Mouse (Mus musculus) embryonic facial prominence, embryonic 14.5 days (tissue): ENCODE data around the gene Cstb. TPM values are rescaled to one million over a fixed set of nuclear protein-coding genes. Genes with fewer than 3 reads are reported as not detected.
A peak's percentile ranks its signal among the peaks of the same experiment; 100 is the strongest.

Experiments used
- ATAC-seq: fragments of 200-750 bp; cut with Nextera tagmentation; 2 replicates; pipeline ENCODE4 v1.8.0; 2017; ENCODE audit warnings: low read depth, moderate number of reproducible peaks, moderate TSS enrichment
- DNase-seq: peaks from one replicate; pipeline ENCODE4 v3.0.0-alpha.2; 2015; ENCODE audit warnings: low spot score
- H3K27ac ChIP-seq: fragments of 300-500 bp; sonication (generic); replicated peaks from 2 replicates; pipeline ENCODE4 v1.5.1; 2014; ENCODE audit warnings: low read depth, mild to moderate bottlenecking, low read length, moderate library complexity
- H3K27me3 ChIP-seq: fragments of 300-500 bp; sonication (generic); replicated peaks from 2 replicates; pipeline ENCODE4 v1.6.1; 2014; ENCODE audit warnings: low read length; ENCODE audit not compliant: control insufficient read depth, insufficient read depth
- H3K36me3 ChIP-seq: fragments of 300-500 bp; sonication (generic); 2 replicates; pipeline ENCODE4 v1.6.1; 2014; ENCODE audit warnings: low read length, mixed read lengths; ENCODE audit not compliant: control insufficient read depth, insufficient read depth
- H3K4me1 ChIP-seq: fragments of 300-500 bp; sonication (generic); 2 replicates; pipeline ENCODE4 v1.6.1; 2014; ENCODE audit warnings: antibody characterized with exemption, low read length; ENCODE audit not compliant: control insufficient read depth, insufficient read depth
- H3K4me2 ChIP-seq: fragments of 300-500 bp; sonication (generic); 2 replicates; pipeline ENCODE4 v1.6.1; 2014; ENCODE audit warnings: low read depth, mild to moderate bottlenecking, low read length, moderate library complexity, mixed read lengths
- H3K4me3 ChIP-seq: fragments of 300-500 bp; sonication (generic); 2 replicates; pipeline ENCODE4 v1.5.1; 2014; ENCODE audit warnings: low read depth, mild to moderate bottlenecking, low read length
- H3K9ac ChIP-seq: fragments of 300-500 bp; sonication (generic); 2 replicates; pipeline ENCODE4 v1.6.1; 2014; ENCODE audit warnings: low read depth, mild to moderate bottlenecking, low read length, moderate library complexity, mixed read lengths
- H3K9me3 ChIP-seq: fragments of 300-500 bp; sonication (generic); 2 replicates; pipeline ENCODE4 v1.6.1; 2016; ENCODE audit warnings: low read length; ENCODE audit not compliant: control insufficient read depth
- WGBS: fragments of 180-500 bp; shearing (Covaris S2); extraction: QIAGEN DNeasy Blood & Tissue Kit; methylation state at CpG from one replicate; pipeline ENCODE4 v1.1.7; 2014; 5-methylcytosine and 5-hydroxymethylcytosine counted together
- polyA plus RNA-seq: library from polyadenylated mRNA; unstranded; fragments of >200 nt; fragmentation: Nextera tagmentation; extraction: Ambion mirVana; gene quantifications from 2 replicates; pipeline ENCODE4 v1.2.1, GENCODE M21; 2014

The Cstb gene
- polyA plus RNA-seq, 1 experiment from 2014 or later = 258 TPM

DNA sequence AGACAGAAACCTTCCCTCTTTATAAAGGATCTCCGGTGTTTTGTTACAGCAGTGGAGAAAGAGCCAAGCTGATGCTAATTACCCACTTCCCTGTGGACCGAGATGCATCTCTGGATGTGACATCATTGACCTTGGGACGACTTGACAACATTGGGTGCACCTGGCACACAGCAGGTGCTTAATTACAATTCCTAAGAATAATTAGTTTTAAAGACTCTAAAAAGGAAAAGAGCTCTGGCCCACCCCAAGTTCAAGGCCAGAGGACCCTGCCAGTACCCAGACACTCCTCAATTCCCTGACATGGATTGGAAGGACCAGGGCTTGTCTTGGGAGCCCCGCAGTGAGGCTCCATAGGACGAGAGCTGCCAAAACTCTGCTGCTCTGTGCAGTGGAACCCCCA lies 16.1 kb downstream of the Cstb start:
- WGBS = 85% methylated on average over 5 of the region's 5 CpGs
- DNase-seq (no peak), ATAC-seq (no peak)
- Histone ChIP-seq H3K4me2 (no peak overlapping the region), H3K4me1 (no peaks in the 10 kb centered on the region), H3K36me3 (peaks cover 31% of the 10 kb centered on the region), H3K4me3 (no peak overlapping the region), H3K9ac (no peak overlapping the region), H3K9me3 (no peaks in the 10 kb centered on the region), H3K27me3 (no peaks in the 10 kb centered on the region), H3K27ac (no peak overlapping the region)

GRCm38 (mm10) chr10:78442292-78442691 lies 16.8 kb downstream of the Cstb start:
- Histone ChIP-seq H3K36me3 (peaks cover 34% of the 10 kb centered on the region), H3K4me3 (no peak overlapping the region), H3K9me3 (no peaks in the 10 kb centered on the region), H3K27me3 (no peaks in the 10 kb centered on the region), H3K27ac (no peak overlapping the region), H3K9ac (no peak overlapping the region), H3K4me2 (no peak overlapping the region), H3K4me1 (no peaks in the 10 kb centered on the region)
- 93% methylated on average over 3 of the region's 3 CpGs for WGBS
- no peak for DNase-seq
- ATAC-seq = no peak

GRCm38 (mm10) chr10:78446195-78446594 lies 20.7 kb downstream of the Cstb start:
- Histone ChIP-seq H3K36me3 (peaks cover 50% of the 10 kb centered on the region), H3K27me3 (no peaks in the 10 kb centered on the region), H3K4me1 (no peaks in the 10 kb centered on the region), H3K4me3 (no peak overlapping the region), H3K4me2 (no peak overlapping the region), H3K9me3 (no peaks in the 10 kb centered on the region), H3K9ac (no peak overlapping the region), H3K27ac (no peak overlapping the region)
- 96% methylated on average over 3 of the region's 3 CpGs for WGBS
- DNase-seq (no peak), ATAC-seq (no peak)

GRCm38 (mm10) chr10:78447396-78447795 lies 21.9 kb downstream of the Cstb start:
- Histone ChIP-seq H3K9me3 (no peaks in the 10 kb centered on the region), H3K4me1 (no peaks in the 10 kb centered on the region), H3K27ac (no peak overlapping the region), H3K27me3 (no peaks in the 10 kb centered on the region), H3K36me3 (peaks cover 49% of the 10 kb centered on the region), H3K4me3 (no peak overlapping the region), H3K4me2 (no peak overlapping the region), H3K9ac (no peak overlapping the region)
- ATAC-seq (no peak), DNase-seq (no peak)
- whole genome bisulfite sequencing = 69% methylated on average over 3 of the region's 3 CpGs

GRCm38 (mm10) chr10:78450761-78451160 lies 25.3 kb downstream of the Cstb start:
- Histone ChIP-seq H3K36me3 (peaks cover 37% of the 10 kb centered on the region), H3K4me2 (no peak overlapping the region), H3K27me3 (no peaks in the 10 kb centered on the region), H3K9ac (no peak overlapping the region), H3K4me3 (no peak overlapping the region), H3K9me3 (no peaks in the 10 kb centered on the region), H3K4me1 (no peaks in the 10 kb centered on the region), H3K27ac (no peak overlapping the region)
- no peak for DNase-seq
- no peak for ATAC-seq
- WGBS = 83% methylated on average over 5 of the region's 5 CpGs

DNA sequence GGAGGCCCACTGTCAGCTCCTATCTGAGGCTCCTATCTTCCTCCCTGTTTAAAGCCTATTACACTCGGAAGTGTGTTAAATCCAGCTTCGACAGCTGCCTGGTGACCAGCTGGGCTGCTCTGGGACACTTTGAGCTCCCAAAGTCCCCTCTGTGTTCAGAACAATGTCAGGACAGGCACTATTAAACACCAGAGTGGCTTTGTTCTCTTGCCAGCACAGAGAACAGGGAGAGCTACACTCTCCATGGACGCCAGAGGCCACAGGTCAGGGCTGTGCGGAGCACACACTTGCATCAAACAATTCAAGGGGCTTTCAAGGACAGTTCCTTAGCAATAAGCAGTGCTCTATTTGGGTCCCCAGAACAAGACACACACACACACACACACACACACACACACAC lies 27.2 kb downstream of the Cstb start:
- Histone ChIP-seq H3K27me3 (no peaks in the 10 kb centered on the region), H3K36me3 (peaks cover 25% of the 10 kb centered on the region), H3K4me3 (no peak overlapping the region), H3K4me1 (0 out of 2 replicates have a peak, but pooled peaks cover 2% of the 10 kb centered on the region), H3K9ac (no peak overlapping the region), H3K4me2 (no peak overlapping the region), H3K9me3 (no peaks in the 10 kb centered on the region), H3K27ac (no peak overlapping the region)
- WGBS = 77% methylated on average over 4 of the region's 4 CpGs
- peak; percentile 30 for DNase-seq
- peak; percentile 45; the same call in 1 of the 2 replicates for ATAC-seq

- Histone ChIP-seq H3K4me3 (no peak overlapping the region), H3K4me1 (0 out of 2 replicates have a peak, but pooled peaks cover 8% of the 10 kb centered on the region), H3K27ac (no peak overlapping the region), H3K27me3 (no peaks in the 10 kb centered on the region), H3K36me3 (no peaks in the 10 kb centered on the region), H3K4me2 (no peak overlapping the region), H3K9me3 (no peaks in the 10 kb centered on the region), H3K9ac (no peak overlapping the region)
- 68% methylated on average over 13 of the region's 13 CpGs for WGBS
- ATAC-seq (no peak), DNase-seq (no peak)
Measured at GRCm38 (mm10) chr10:78456696-78457095, 31.2 kb downstream of the Cstb start.

DNA sequence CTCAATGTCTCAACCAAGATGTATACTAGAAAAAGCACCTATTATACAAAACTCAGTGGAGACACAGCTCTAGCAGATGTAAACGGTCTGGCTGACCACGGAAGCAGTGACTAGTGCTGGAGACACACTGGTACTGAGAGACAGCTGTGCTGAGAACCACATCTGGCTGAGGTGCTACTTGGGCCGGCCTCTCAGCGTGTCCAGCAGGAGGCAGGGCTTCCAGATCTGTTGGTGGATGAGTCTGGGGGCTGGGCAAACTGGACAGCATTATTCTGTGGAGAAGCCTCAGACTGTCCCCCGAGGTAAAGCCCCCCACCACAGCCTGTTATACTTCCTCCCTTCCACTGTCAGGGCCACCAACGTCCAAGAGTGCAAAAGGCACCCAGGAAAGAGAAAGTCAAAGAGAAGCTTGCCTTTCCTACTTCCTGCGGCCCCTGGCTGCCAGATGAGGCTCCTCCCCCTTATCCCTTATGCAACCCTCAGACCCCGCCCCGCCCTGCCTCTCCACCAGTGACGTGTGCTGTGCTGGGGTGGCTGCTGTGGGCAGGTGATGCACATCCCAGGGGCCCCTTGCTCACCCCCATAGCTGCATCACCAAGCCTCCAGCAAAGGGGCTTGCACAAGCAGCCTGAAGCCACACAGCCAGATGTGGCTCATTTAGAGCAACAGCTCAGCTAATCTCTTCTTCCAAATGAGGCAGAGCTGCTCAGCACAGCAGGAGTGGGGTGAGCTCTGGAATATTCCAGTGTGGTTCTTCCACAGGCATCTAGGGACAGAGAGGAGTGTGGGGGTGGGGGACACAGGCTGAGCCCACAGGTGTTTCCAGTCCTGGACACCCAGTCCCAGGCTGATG lies 32.3 kb downstream of the Cstb start:
- ATAC-seq (no peak), DNase-seq (peak; percentile 43)
- Histone ChIP-seq H3K4me1 (0 out of 2 replicates have a peak, but pooled peaks cover 8% of the 10 kb centered on the region), H3K9me3 (no peaks in the 10 kb centered on the region), H3K9ac (peak overlapping the region; percentile 20; the same call in 1 of the 2 replicates), H3K36me3 (no peaks in the 10 kb centered on the region), H3K4me3 (no peak overlapping the region), H3K27me3 (no peaks in the 10 kb centered on the region), H3K27ac (no peak overlapping the region), H3K4me2 (0 out of 2 replicates have a peak overlapping the region, but pooled peaks have one; percentile 11)
- 20% methylated on average over 10 of the region's 10 CpGs for WGBS
